Mouse (Mus musculus): ENCODE measurements around the gene Lrba.

DNA sequence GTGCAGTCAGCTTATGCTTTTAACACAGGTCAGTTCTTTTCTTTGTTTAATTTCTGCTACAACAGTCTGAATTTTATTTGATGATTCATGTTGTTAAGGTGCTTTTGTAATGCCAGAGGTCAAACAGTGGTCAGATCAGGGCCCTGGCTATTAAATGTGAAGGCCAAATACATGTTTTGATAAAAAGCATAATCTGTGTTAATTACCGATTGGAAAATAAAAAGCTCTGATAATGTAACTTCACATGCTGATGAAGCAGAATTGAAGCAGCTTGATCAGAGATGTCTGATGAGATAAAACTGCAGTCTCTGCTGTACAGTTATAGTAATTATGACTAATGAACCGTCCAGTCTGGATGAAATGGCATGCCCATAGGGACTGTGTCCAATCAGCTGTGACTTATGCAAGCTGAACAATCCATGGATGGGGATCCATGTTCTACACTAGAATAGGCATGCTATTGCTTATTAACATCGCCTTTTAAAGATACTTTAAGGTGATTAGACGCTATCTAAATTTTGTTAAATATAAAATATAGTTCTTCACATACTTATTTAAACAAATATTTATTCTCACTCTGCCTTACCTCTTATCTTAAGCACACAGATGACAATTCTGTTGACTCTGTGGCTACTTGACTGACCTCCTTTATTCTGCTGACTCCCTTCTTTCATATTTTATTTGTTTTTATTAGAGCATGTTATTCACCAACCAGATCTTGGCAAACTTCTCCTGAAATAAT, 336.0 kb downstream of the Lrba start:
- no peak for TF ChIP-seq CTCF (conservative IDR thresholded peaks at IDR 0.05 in 1 of 2, IDR thresholded peaks at IDR 0.05 in 1 of 2; ENCODE audit: low read depth in 2 of 2, low read length in 2 of 2)
- TF ChIP-seq POLR2A (IDR thresholded peaks at IDR 0.05; ENCODE audit: low read depth, low read length): no peak
- no peak for TF ChIP-seq CHD2 (IDR thresholded peaks at IDR 0.05; ENCODE audit: low read length)
- TF ChIP-seq EP300 (IDR thresholded peaks at IDR 0.05; ENCODE audit: low read length): no peak
- TF ChIP-seq MXI1 (IDR thresholded peaks at IDR 0.05; ENCODE audit: low read depth, low read length): no peak
- TF ChIP-seq HCFC1 (IDR thresholded peaks at IDR 0.05; ENCODE audit: low read depth, low read length): no peak

Data from CH12.LX (cell line).